Mouse (Mus musculus) WW6 (cell line): Measurements from ENCODE around the gene Krt82.

Experiments used
- DNase-seq: peaks from one replicate; pipeline ENCODE4 v3.0.0-alpha.2; 2013; ENCODE audit warnings: low read depth, low spot score

Krt82 gene

DNA sequence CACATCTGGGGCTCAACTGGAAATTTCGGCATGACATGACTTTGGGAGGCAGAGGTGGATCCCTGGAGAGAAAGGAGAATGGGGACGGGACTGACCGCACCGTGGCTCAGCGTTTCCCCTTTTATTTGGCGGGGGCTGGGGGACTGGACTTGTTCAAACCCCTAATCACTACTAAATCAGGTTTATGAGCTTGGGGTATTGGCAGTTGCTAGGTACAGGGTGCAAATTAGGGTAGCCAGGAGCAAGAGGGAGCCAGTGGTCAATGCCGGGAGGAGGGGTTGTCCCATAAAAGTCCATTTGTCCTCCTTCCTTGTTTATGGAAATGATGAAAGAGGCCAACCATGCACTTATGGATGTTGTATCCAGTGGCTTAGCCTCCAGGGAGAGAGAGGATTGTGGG lies at the start of gene Krt82:
Gene Krt82, minus strand, starts transcription at position 101 of the 400 bp plus-strand sequence.
- DNase-seq = no peak

DNA sequence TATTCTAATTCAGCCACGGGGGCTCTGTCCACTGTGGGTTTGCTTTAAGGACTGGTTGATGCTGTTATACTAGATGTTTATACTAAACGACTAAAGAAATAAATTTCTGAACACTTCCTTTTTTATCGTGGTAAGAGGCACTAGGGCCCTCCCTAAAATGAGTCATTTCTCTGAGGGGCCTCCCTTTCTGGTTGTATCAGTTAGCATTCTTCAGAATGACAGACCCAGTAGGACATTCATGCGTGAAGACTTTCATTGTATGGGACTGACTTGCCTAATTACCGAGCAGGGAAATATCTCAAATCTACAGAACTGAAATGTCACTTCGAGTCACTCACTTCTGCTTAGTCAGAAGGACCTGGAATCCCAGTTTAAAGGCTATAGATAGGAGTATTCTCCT lies 48.7 kb upstream of the Krt82 start:
- DNase-seq = no peak

DNA sequence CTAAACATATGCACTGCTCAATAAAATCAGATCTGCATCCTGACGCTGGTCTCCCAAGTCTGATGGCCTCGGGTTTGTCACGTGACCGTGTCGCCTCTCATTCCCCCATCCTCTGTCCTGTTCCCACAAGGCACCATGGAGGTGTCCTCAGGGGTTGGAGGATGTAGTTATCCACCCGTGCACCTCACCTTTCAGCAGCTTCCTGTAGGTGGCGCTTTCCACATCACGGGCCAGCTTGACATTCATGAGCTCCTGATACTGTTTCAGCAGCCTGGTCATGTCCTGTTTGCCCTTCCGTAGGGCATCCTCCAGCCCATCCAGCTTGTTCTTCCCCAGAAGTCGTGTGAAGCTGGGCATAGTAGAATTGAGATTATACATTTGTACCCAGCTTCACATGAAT lies 37.7 kb upstream of the Krt82 start:
- DNase-seq = no peak

GRCm38 (mm10) chr15:101584456-101584855 lies 34.0 kb upstream of the Krt82 start:
- no peak for DNase-seq

GRCm38 (mm10) chr15:101583211-101583965 lies 32.9 kb upstream of the Krt82 start:
- DNase-seq = no peak

DNA sequence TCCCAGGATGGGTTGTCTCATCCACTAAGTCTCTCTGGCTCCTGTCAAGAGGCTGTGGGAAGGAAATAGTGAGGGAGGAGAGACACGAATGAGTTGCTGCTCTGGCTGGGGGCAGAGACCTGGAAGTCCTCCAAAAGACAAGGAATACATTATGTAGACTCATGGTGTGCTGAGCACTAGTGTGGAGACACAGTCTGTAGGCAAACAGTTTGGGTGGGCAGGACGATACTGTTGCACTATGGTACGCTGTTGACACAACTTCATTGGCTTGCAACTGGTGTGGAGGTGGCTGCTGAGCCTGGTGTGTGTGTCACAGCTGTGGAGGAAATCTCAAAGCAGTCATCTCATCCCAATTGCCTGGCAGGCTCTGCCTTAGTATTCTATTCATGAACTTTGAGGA lies 31.2 kb upstream of the Krt82 start:
- no peak for DNase-seq

- no peak for DNase-seq
Measured at GRCm38 (mm10) chr15:101575506-101575905, 25.0 kb upstream of the Krt82 start.

DNA sequence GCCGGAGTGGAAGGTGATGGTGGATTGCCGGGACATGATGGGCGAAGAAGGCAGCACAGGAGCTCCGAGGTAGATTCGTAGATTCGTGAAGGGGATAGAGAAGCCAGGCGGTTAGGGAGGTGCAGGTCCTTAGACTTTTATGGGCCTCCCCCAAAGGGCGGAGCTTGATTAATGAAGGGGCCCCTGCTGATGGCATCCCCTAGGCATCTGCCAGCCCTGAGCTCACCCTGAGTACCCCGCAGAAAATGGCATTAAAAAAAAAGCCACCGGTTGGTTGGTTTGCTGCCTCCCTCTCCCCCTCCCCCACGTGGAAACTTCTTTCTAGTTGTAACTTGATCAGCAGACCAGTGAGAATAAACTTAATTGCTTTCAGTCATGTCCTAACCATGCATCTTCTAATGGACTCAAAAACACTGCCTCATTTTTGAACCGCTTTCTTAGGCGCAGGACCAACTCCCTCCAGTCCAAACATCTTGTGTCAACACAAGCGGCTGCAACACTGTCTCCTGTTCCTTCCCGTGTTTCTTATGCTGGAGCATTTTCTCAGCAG lies 23.4 kb upstream of the Krt82 start, which contains the start of gene Krt75:
Gene Krt75, minus strand, starts transcription at position 109 of the 550 bp plus-strand sequence.
- DNase-seq = no peak

- no peak for DNase-seq
Measured at GRCm38 (mm10) chr15:101567780-101568179, 17.3 kb upstream of the Krt82 start.

DNA sequence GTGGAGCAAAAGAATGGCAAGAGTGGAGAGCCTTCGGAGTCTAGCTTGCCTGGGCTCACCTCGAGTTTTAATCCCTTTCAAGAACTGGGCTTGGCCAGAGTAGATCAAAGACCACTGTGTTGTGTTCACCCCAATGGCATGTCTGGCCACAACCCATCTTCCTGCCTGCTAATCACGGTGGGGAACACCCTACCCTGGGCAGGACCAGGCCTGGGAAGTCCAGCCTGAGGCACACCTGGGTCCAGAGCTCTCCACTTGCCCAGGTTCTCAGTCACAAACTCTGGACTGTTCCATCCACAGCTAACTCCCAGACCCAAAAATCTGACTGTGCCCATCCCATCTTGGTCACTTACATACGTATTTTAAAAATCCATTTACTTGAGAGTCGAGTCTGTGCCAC lies 12.4 kb upstream of the Krt82 start, which contains the start of gene Krt90:
Gene Krt90, minus strand, starts transcription at position 101 of the 400 bp plus-strand sequence.
- no peak for DNase-seq

- no peak for DNase-seq
Measured at GRCm38 (mm10) chr15:101558034-101558646, 7.7 kb upstream of the Krt82 start.

DNA sequence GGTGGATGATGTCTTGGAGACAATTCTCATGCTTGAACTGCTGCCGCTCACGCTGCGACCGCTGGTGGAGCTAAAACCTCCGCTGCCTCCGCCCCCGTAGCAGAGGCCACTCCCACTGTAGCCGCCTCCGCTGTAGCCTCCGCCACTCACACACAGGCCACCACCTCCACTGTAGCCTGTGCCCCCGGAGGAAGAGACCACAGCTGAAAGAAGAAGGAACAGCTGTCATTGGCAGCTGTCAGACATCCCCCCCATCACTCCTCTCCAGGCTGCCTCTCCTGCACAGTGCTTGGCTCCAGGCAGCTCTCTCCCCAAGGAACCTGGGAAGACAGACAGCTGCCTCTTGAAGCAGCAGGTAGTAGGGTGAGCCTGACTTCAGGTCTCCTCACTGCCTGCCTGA lies 2.7 kb upstream of the Krt82 start:
- no peak for DNase-seq

- DNase-seq = no peak
Measured at GRCm38 (mm10) chr15:101552188-101552587, 1.7 kb upstream of the Krt82 start.

DNA sequence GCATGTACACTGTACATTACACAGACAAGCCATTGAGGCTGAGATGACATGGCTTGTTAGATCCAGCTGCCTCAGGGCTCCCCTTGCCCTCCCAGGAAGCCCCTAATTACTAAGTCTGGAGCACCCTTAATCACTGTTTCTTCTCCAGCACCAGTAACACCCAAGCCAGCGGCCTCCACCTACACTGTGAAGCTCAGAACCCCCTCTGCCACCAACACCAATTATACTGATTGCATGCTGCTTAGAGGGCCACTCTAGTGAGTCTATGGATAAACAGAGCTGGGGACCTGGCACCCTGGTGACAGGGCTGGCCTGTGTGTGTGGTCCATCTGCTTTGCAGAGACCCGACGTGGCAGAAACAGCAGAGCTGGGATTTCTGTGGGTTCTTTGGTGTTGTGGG lies 6.0 kb downstream of the Krt82 start:
- DNase-seq = no peak

GRCm38 (mm10) chr15:101542543-101542942 lies 7.9 kb downstream of the Krt82 start:
- DNase-seq = no peak

DNA sequence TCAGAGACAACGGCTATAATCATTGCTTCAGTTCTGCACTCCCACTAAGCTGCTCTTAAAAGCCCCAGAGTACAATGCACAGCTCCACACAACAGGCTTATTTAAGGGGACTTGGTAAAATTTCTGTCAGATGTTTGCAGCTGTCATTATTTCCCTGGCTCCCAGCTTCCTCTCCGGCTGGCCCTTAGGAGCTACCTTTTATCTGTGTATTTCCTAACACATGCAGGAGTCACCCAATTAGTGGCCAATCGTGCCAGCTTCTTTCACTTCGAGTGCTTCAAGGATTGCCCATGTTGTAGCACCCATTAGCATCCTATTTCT lies 11.9 kb downstream of the Krt82 start:
- DNase-seq = no peak

DNA sequence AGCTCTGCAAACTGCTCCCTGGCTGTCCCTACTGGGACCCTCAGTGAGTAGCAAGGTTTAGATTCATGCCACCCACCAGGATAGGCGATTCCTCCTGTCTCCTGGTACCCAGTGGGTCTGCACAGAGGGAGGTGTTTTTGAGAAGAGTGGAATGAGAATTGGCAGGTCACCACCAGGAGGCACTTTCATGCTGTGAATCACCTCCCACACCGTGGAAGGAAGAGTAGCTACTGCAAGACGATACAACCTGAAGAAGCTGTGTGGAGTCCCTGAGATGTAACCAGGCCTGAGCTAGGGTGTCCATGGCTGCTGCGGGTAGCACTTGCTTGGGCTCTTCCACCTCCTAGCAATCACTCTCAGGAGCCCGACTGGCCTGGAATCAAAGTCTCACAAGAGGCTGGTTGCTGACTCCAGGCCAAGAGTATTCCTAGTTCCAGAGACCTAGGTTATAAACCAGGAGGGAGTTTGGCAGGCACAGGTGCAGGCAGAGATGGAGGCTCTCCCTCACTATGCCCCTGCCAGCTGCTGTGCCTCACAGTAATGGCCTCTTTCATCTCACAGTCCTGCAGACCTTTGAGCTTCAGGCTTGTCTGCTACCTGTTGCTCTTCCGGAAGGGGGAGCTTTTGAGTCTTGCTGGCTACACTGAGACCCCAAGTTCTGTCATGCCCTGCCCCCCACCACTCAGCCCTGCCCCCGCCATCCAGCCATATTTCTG lies 12.4 kb downstream of the Krt82 start:
- no peak for DNase-seq

GRCm38 (mm10) chr15:101536054-101536850 lies 14.2 kb downstream of the Krt82 start:
- DNase-seq = no peak

DNA sequence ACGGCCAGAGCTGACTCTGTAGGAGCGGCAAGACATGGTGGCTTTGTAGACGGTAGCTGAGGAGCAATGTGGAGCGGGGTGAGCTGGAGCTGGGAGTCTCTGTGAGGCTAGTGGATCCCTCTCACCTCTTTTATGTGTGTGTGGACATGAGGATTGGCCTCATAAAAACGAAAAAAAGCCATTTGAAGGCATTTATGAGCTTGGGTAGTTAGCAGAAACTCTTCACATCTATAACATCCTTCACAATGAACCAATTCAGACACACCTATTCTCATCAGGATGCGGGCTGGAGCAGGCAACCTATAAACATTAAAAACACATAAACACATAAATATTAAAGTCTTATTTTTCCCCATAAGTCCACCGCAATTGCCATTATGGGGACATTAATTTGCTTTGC lies 17.7 kb downstream of the Krt82 start, which contains the start of gene Krt84:
Gene Krt84, minus strand, starts transcription at position 101 of the 400 bp plus-strand sequence.
- DNase-seq = no peak

DNA sequence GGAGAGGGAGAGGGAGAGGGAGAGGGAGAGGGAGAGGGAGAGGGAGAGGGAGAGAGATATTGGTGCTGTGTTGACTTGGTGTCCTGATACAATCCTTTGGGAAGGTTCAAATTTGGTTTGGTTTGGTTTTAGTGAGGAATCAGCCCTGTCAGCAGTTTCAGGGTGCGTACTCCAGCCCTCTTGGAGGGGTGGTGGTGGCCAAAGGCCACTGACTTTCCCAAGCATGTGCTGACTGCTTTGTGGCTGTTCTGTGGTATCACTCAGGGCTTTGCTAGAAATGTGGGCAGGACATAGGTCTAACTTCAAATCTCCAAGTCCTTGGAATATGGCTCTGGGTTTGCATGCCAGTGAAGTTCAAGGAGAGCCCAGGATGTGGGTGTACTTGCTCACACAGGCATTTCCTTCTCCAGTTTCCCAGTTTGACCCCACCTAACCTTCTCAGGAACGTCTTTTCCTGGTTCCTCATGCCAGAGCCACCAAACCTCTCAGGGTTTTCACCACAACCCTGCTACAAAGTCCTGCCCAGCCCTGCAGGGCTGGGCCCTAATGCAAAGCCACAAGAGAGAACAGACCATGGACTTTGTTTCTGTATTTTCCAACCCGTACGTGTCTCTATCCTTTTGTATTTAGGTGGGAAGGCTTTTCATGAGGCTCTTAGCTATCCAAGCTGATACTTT lies 27.8 kb downstream of the Krt82 start:
- DNase-seq = no peak

GRCm38 (mm10) chr15:101519792-101520191 lies 30.7 kb downstream of the Krt82 start:
- no peak for DNase-seq
